Mouse (Mus musculus): Measurements from ENCODE around the gene Rab11b.

Gene Rab11b

GRCm38 (mm10) chr17:33760255-33761165 is at the start of gene Rab11b:
Gene Rab11b, minus strand, starts transcription at chr17:33760530.
- DNase-seq (ENCODE audit: low spot score), result peak; percentile 100

- DNase-seq (ENCODE audit: low spot score), result no peak
Measured at GRCm38 (mm10) chr17:33808192-33808591, 47.9 kb upstream of the Rab11b start.

DNA sequence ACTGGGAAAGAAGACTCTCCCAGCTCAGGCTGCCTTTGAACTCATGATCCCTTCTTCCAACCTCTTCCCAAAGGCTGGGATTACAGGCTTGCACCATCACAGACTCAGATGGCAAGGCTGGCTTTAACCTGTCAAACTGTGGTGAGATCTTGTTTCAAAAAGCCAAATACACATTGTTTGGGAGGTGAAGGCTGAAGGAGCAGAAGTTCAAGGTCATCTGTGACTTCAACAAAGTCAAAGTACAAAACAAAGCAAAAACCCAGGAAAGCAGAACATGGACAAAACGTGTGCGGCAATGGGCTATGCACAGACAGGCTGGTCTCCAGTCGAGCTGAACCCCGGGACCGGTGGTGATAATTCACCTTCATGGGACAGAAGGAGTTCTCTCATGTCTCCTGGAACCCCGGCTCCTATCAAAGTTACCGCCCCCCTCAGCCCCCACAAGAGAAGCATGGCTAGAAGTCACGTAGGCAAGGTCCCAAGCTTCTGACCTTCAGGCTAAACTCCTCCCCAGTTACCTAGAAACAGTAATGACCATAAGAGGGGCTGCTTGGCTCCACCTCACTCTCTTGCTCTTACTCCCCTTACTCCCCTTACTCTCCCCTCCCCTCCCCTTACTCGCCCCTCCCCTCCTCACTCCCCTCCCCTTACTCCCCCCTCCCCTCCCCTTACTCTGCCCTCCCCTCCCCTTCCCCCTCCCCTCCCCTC is 47.0 kb upstream of the Rab11b start:
- no peak for DNase-seq (ENCODE audit: low spot score)

- DNase-seq (ENCODE audit: low spot score), result no peak
Measured at GRCm38 (mm10) chr17:33804745-33805144, 44.4 kb upstream of the Rab11b start.

GRCm38 (mm10) chr17:33804205-33804604 is 43.9 kb upstream of the Rab11b start:
- DNase-seq (ENCODE audit: low spot score), result no peak

DNA sequence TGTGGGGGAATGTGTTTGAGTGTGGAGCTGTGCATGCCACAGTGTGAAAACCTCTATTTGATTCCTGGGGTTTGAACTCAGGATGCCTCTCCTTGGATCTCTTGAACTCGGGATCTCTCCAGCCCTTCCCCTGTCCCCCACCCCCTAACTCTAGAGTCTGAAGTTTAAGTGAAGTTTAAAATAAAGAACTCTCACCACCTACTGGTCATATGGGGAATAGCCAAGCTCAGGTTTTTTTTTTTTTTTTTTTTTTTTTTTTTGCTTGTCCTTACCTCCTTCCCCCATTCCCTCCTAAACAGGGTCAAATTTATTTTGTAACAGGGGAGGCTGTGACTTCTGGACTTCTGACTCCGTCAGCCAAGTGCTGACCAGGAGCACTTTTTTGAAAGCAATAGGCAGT is 41.9 kb upstream of the Rab11b start:
- DNase-seq (ENCODE audit: low spot score), result no peak

- DNase-seq (ENCODE audit: low spot score), result no peak
Measured at GRCm38 (mm10) chr17:33799277-33799676, 38.9 kb upstream of the Rab11b start.

- DNase-seq (ENCODE audit: low spot score), result no peak
Measured at GRCm38 (mm10) chr17:33798306-33798705, 38.0 kb upstream of the Rab11b start.

- DNase-seq (ENCODE audit: low spot score), result no peak
Measured at GRCm38 (mm10) chr17:33788732-33789131, 28.4 kb upstream of the Rab11b start.

DNA sequence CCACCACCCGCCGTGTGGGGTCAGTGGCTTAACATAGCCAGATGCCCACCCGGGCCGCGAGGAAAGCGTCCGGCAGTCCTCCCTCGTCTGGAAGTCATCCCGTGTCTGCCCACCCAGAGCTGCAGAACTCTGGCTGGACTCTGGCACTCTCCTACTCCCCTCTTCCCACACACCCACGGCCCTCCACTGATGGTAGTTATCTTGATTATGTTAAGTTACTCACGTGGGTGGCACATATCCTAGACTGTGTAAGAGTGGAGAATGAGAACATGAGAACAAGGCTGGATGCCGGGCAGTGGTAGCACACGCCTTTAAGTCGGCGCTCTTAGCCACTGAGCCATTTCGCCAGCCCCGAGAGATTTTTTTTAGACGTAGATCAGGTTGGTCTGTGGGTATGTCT is 26.0 kb upstream of the Rab11b start:
- DNase-seq (ENCODE audit: low spot score), result no peak

DNA sequence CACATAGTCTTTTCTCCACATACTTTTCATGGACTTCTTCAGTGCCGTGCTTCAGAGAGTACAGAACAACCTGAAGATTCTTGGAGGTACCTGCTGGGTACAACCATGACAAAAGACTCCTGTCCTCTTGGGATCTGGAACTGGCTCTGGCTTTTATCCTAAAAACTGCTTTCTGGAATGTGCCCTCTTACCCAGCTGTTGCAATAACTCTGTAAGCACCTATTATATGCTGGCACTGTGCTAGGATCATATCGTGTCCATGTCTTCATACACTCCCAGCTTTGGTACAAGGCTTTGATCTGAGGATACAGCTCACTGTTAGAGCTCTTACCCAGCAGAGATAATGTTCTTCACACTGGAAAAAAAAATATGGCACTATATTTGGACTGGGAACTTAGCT is 24.6 kb upstream of the Rab11b start:
- DNase-seq (ENCODE audit: low spot score), result no peak

GRCm38 (mm10) chr17:33783408-33783807 is 23.1 kb upstream of the Rab11b start:
- DNase-seq (ENCODE audit: low spot score), result peak; percentile 91

DNA sequence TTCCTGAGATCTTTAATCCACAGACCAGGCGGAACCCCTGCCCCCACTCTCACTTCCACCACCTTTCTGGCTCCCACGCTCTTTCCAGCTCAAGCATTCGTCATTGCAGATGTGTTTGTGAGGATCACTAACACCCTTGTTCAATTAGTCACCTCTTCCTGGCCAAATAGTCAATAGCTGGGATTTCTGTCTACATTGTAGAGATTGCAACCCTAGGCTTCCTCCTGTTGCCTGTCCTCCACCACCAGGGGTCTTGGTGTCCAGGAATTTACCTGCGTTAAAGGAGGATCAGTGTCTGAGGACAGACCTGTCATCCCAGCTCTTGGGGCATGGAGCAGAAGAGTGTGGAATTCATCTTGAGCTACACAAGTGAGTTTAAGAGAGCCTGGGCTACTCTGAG is 21.7 kb upstream of the Rab11b start:
- no peak for DNase-seq (ENCODE audit: low spot score)

DNA sequence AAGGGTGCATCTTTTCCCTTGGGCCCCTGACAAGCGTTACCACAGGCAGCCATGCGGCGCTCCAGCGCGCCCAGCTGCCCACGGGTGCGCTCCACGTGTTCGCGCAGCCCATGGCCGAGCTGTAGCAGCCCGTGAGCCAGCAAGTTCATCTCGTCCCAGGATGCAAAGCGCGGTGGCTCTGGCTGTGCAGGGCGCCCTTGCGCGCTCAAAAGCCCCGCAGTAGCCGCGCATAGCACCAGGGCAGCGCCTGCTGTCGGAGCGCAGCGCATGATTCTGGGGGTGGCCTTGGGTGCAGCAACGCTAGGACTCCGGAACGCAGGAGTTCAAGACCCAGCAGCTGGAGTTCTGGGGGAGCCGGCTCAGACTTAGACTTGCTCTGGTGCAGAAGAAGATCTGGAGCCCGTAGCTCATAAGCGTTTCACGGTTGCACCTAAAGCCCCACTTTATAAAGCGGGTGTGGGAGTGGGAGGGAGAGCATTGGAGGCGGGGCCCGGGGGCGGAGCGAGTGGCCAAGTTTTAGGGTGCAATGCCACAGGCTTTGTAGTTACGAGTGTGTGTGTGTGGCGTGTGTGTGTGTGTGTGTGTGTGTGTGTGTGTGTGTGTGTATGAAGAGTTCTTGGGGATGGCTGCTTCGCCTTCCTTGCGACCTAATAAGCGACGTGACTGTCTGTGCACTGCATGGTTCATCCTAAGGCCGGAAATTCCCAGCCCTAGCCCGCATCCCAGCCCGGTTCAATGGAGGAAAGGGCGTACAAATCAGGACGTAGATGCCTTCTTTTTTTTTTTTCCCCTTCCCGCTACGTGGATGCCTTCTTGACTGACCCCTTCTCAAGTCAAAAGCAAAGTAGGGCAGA is 21.0 kb upstream of the Rab11b start, which contains the start of gene Angptl4:
TSS of gene Angptl4 (minus strand) at position 707 of the 854 bp plus-strand sequence.
- peak; percentile 67 for DNase-seq (ENCODE audit: low spot score)

DNA sequence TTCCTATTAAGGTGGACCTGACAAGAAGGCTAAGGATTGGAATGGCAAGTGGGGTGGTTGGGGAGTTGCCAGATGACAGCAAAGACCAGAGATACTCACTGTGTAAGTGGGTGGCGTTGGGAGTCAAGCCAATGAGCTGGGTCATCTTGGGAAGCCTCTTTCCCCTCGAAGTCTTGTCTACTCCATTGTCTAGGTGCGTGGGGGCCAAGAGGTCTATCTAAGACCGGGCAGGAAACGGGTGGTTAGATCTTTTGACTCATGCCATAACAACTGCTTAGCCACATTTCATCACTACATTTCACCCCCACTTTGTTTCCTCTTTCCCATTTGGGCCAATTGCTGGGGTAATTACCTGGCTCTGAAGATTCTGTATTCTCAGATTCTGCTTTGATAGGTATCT is 20.1 kb upstream of the Rab11b start:
- peak; percentile 52 for DNase-seq (ENCODE audit: low spot score)

GRCm38 (mm10) chr17:33779967-33780295 is 19.6 kb upstream of the Rab11b start:
- no peak for DNase-seq (ENCODE audit: low spot score)

DNA sequence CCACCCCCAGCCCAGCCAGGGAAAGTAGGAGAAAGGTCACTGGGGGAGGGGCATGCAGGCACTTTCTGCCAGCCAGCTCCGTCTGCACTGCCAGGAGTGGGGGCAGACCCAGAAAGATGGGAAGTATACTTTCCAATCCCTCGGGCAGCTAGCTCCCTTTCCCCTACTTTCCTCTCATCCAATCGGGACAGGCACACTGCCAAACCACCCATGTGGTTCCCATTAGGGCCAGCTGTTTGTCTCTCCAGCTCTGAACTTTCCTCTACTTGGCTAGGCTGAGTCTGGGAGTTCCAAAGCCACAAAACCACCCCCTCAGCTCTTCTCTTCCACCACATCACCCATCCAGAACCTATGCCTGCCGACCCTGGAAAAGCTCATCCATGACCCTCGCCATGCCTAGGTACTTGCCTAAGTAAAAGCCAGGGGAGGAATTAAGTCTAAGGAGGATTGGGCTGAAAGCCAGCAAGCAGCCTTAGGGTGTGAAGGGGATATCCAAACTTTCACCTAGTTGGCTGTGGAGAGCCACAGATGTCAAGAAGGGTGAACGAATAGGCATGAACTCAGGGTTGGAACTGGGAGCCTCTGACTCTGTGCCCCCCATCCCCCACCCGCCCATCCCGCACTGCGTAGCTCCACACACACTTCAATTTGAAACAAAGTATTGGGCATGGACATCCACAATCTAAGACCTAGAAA is 19.1 kb upstream of the Rab11b start:
- DNase-seq (ENCODE audit: low spot score), result peak; percentile 92

DNA sequence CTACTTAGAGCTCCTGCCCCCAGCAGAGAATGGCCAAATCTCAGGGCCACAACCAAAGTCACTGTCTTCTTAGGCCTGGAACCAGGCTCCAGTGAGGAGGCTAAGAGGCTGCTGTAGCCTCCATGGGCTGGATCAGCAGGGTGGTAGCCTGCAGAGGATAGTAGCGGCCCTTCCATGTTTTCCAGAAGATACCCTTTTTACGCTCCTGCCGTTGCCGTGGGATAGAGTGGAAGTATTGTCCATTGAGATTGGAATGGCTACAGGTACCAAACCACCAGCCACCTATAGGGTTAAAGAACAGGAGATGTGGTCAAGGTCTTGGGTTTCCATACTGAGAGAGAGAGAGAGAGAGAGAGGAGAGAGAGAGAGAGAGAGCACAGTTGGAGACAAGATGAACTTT is 15.0 kb upstream of the Rab11b start:
- DNase-seq (ENCODE audit: low spot score), result no peak

DNA sequence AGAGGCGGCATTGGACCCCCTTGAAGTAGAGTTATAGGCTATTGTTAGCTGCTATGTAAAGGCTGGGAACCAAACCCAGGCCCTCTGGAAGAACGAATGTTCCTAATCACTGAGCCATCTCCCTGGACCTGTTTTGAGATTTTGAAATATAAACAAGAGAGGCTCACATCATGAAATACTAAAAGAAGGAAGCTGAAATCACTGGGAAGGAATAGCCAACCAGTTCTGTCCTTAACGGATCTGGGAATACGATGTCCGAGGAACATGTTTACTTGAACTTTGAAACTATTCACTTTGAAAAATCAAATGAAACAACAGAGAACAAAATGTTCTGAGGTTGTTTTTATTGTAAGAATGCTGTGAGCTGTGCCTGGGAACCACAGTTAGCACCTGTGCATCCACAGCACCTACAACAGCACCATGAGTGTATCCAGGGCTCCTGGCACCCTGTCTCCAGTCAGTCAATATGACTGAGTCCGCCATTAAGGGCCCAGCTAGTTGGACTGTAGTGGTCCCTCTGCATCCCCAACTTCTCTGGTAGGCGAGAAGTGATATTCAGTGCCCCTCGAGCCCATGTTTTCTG is 14.3 kb upstream of the Rab11b start:
- DNase-seq (ENCODE audit: low spot score), result no peak

- no peak for DNase-seq (ENCODE audit: low spot score)
Measured at GRCm38 (mm10) chr17:33773871-33774572, 13.7 kb upstream of the Rab11b start.

DNA sequence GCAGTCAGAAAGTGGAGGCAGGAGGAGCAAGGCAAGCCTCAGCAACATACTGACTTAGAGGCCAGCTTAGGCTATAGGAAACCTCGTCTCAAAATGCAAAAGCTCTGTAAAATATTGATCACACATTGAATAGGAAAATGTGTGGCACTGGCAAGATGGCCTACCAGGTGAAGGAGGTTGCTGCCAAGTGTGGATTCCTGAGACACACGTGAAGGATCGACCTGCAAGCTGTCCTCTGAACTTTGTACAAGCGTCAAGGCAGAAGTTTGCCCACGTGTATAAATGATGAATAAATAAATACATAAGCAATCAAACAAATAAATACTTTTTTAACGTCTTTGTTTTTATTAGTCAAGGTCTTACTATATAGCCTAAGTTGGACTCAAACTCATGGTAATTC is 13.1 kb upstream of the Rab11b start:
- DNase-seq (ENCODE audit: low spot score), result no peak
